Mouse (Mus musculus): ENCODE results near the gene Fut7. TPM values are rescaled to one million over a fixed set of nuclear protein-coding genes. Genes with fewer than 3 reads are reported as not detected.
"Not testable (repeated sequence)": the region's sequence is repeated elsewhere in the genome, so short reads cannot be mapped to it uniquely, and the experiment has no call there.

The Fut7 gene
- polyA plus RNA-seq, 1 experiment from 2014 or later: 0.11 TPM

- Histone ChIP-seq H3K4me1 (ENCODE audit: control insufficient read depth, insufficient read depth, low read length) (no peaks in the 10 kb centered on the region; the same call in 1 of the 2 replicates), H3K9me3 (ENCODE audit: control insufficient read depth, low read length) (no peaks in the 10 kb centered on the region), H3K36me3 (ENCODE audit: control insufficient read depth, insufficient read depth, low read length) (no peaks in the 10 kb centered on the region), H3K27me3 (ENCODE audit: control insufficient read depth, insufficient read depth, low read length) (no peaks in the 10 kb centered on the region), H3K4me3 (ENCODE audit: low read depth, low read length) (no peak overlapping the region), H3K27ac (ENCODE audit: low read depth, low read length) (no peak overlapping the region), H3K9ac (ENCODE audit: low read length) (no peak overlapping the region), H3K4me2 (ENCODE audit: low read depth) (no peak overlapping the region)
- DNase-seq (ENCODE audit: low spot score): no peak
- ATAC-seq (ENCODE audit: insufficient read depth, low FRiP score, low TSS enrichment): no peak
- WGBS: 90% methylated on average over 10 of the region's 10 CpGs
Measured at GRCm38 (mm10) chr2:25408908-25409307, 14.2 kb upstream of the Fut7 start.

DNA sequence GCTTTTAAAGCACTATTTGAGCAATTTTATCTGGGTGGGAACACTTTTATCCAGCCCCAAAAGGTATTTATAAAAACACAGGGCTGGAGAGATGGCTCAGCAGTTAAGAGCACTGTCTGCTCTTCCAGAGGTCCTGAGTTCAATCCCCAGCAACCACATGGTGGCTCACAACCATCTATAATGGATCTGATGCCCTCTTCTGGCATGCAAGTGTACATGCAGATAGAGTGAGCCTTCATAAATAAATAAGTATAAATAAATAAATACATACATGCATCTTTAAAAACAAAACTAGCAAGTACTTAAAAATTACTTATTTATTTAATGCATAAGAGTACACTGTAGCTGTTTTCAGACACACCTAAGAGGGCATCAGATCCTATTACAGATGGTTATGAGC is 9.6 kb upstream of the Fut7 start:
- not testable (repeated sequence) for H3K9me3 ChIP-seq (ENCODE audit: control insufficient read depth, low read length); H3K9ac ChIP-seq (ENCODE audit: low read length); H3K27ac ChIP-seq (ENCODE audit: low read depth, low read length); DNase-seq (ENCODE audit: low spot score); H3K4me1 ChIP-seq (ENCODE audit: control insufficient read depth, insufficient read depth, low read length); H3K4me2 ChIP-seq (ENCODE audit: low read depth); H3K36me3 ChIP-seq (ENCODE audit: control insufficient read depth, insufficient read depth, low read length); H3K27me3 ChIP-seq (ENCODE audit: control insufficient read depth, insufficient read depth, low read length); ATAC-seq (ENCODE audit: insufficient read depth, low FRiP score, low TSS enrichment); H3K4me3 ChIP-seq (ENCODE audit: low read depth, low read length)

- Histone ChIP-seq H3K9me3 (ENCODE audit: control insufficient read depth, low read length) (no peaks in the 10 kb centered on the region), H3K9ac (ENCODE audit: low read length) (no peak overlapping the region), H3K27ac (ENCODE audit: low read depth, low read length) (no peak overlapping the region), H3K27me3 (ENCODE audit: control insufficient read depth, insufficient read depth, low read length) (no peaks in the 10 kb centered on the region), H3K4me3 (ENCODE audit: low read depth, low read length) (no peak overlapping the region), H3K36me3 (ENCODE audit: control insufficient read depth, insufficient read depth, low read length) (no peaks in the 10 kb centered on the region), H3K4me1 (ENCODE audit: control insufficient read depth, insufficient read depth, low read length) (no peaks in the 10 kb centered on the region), H3K4me2 (ENCODE audit: low read depth) (no peak overlapping the region)
- DNase-seq (ENCODE audit: low spot score) (no peak), ATAC-seq (ENCODE audit: insufficient read depth, low FRiP score, low TSS enrichment) (no peak)
- 24% methylated on average over 3 of the region's 3 CpGs for WGBS
Measured at GRCm38 (mm10) chr2:25417426-25417825, 5.6 kb upstream of the Fut7 start.

GRCm38 (mm10) chr2:25421896-25422295 is 1.2 kb upstream of the Fut7 start:
- peak; percentile 71 for DNase-seq (ENCODE audit: low spot score)
- no peak overlapping the region for H3K27ac ChIP-seq (ENCODE audit: low read depth, low read length)
- H3K27me3 ChIP-seq (ENCODE audit: control insufficient read depth, insufficient read depth, low read length): peaks cover 10% of the 10 kb centered on the region
- no peak overlapping the region for H3K4me3 ChIP-seq (ENCODE audit: low read depth, low read length)
- H3K36me3 ChIP-seq (ENCODE audit: control insufficient read depth, insufficient read depth, low read length): no peaks in the 10 kb centered on the region
- H3K4me1 ChIP-seq (ENCODE audit: control insufficient read depth, insufficient read depth, low read length): no peaks in the 10 kb centered on the region
- H3K4me2 ChIP-seq (ENCODE audit: low read depth): no peak overlapping the region
- H3K9me3 ChIP-seq (ENCODE audit: control insufficient read depth, low read length): no peaks in the 10 kb centered on the region
- no peak for ATAC-seq (ENCODE audit: insufficient read depth, low FRiP score, low TSS enrichment)
- no peak overlapping the region for H3K9ac ChIP-seq (ENCODE audit: low read length)
- 17% methylated on average over 3 of the region's 3 CpGs for WGBS

DNA sequence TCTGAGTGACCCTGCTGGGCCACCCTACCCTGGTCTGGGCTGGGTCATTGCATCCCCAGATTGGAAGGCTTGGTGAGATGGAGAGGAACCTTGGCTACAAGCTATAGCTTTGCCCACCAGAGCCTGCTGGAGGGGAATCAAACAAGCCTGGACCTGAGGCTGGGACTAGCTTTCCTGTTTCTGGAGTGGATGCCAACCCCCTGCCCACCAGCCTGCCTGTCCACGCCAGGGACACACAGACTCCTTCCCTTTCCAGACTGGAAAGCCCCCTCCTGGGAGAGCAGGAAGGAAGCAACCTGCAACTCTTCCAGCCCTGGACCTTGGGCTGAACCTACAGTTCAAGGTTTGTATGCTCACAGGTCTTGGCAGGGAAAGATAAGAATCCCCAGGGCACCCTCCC is 559 bp downstream of the Fut7 start:
- no peak overlapping the region; the same call in 1 of the 2 replicates for H3K9ac ChIP-seq (ENCODE audit: low read length)
- peaks cover 10% of the 10 kb centered on the region for H3K27me3 ChIP-seq (ENCODE audit: control insufficient read depth, insufficient read depth, low read length)
- no peak overlapping the region for H3K27ac ChIP-seq (ENCODE audit: low read depth, low read length)
- no peaks in the 10 kb centered on the region for H3K4me1 ChIP-seq (ENCODE audit: control insufficient read depth, insufficient read depth, low read length)
- no peaks in the 10 kb centered on the region for H3K36me3 ChIP-seq (ENCODE audit: control insufficient read depth, insufficient read depth, low read length)
- no peak overlapping the region for H3K4me2 ChIP-seq (ENCODE audit: low read depth)
- DNase-seq (ENCODE audit: low spot score): no peak
- no peaks in the 10 kb centered on the region for H3K9me3 ChIP-seq (ENCODE audit: control insufficient read depth, low read length)
- WGBS: 54% methylated on average over 1 of the region's 1 CpGs
- no peak overlapping the region for H3K4me3 ChIP-seq (ENCODE audit: low read depth, low read length)
- ATAC-seq (ENCODE audit: insufficient read depth, low FRiP score, low TSS enrichment): no peak

- no peak overlapping the region for H3K27ac ChIP-seq (ENCODE audit: low read depth, low read length)
- no peak overlapping the region for H3K4me3 ChIP-seq (ENCODE audit: low read depth, low read length)
- DNase-seq (ENCODE audit: low spot score) (no peak), ATAC-seq (ENCODE audit: insufficient read depth, low FRiP score, low TSS enrichment) (no peak)
- H3K9ac ChIP-seq (ENCODE audit: low read length): no peak overlapping the region
- WGBS: 55% methylated on average over 27 of the region's 27 CpGs
- no peaks in the 10 kb centered on the region for H3K9me3 ChIP-seq (ENCODE audit: control insufficient read depth, low read length)
- peaks cover 16% of the 10 kb centered on the region for H3K27me3 ChIP-seq (ENCODE audit: control insufficient read depth, insufficient read depth, low read length)
- H3K4me1 ChIP-seq (ENCODE audit: control insufficient read depth, insufficient read depth, low read length): no peaks in the 10 kb centered on the region
- H3K36me3 ChIP-seq (ENCODE audit: control insufficient read depth, insufficient read depth, low read length): no peaks in the 10 kb centered on the region
- no peak overlapping the region for H3K4me2 ChIP-seq (ENCODE audit: low read depth)
Measured at GRCm38 (mm10) chr2:25425481-25425880, 2.4 kb downstream of the Fut7 start.

- no peaks in the 10 kb centered on the region for H3K9me3 ChIP-seq (ENCODE audit: control insufficient read depth, low read length)
- no peak overlapping the region for H3K4me3 ChIP-seq (ENCODE audit: low read depth, low read length)
- 0 out of 2 replicates have a peak, but pooled peaks cover 3% of the 10 kb centered on the region for H3K4me1 ChIP-seq (ENCODE audit: control insufficient read depth, insufficient read depth, low read length)
- H3K9ac ChIP-seq (ENCODE audit: low read length): no peak overlapping the region
- no peaks in the 10 kb centered on the region for H3K36me3 ChIP-seq (ENCODE audit: control insufficient read depth, insufficient read depth, low read length)
- H3K27me3 ChIP-seq (ENCODE audit: control insufficient read depth, insufficient read depth, low read length): peaks cover 16% of the 10 kb centered on the region
- no peak overlapping the region for H3K27ac ChIP-seq (ENCODE audit: low read depth, low read length)
- WGBS: 30% methylated on average over 5 of the region's 5 CpGs
- no peak overlapping the region for H3K4me2 ChIP-seq (ENCODE audit: low read depth)
- DNase-seq (ENCODE audit: low spot score) (peak; percentile 82), ATAC-seq (ENCODE audit: insufficient read depth, low FRiP score, low TSS enrichment) (no peak)
Measured at GRCm38 (mm10) chr2:25426721-25427191, 3.7 kb downstream of the Fut7 start.

GRCm38 (mm10) chr2:25427256-25427655 is 4.2 kb downstream of the Fut7 start:
- Histone ChIP-seq H3K4me2 (ENCODE audit: low read depth) (no peak overlapping the region), H3K27me3 (ENCODE audit: control insufficient read depth, insufficient read depth, low read length) (peaks cover 16% of the 10 kb centered on the region), H3K9ac (ENCODE audit: low read length) (no peak overlapping the region), H3K36me3 (ENCODE audit: control insufficient read depth, insufficient read depth, low read length) (no peaks in the 10 kb centered on the region), H3K4me1 (ENCODE audit: control insufficient read depth, insufficient read depth, low read length) (0 out of 2 replicates have a peak, but pooled peaks cover 3% of the 10 kb centered on the region), H3K27ac (ENCODE audit: low read depth, low read length) (no peak overlapping the region), H3K4me3 (ENCODE audit: low read depth, low read length) (no peak overlapping the region), H3K9me3 (ENCODE audit: control insufficient read depth, low read length) (no peaks in the 10 kb centered on the region)
- DNase-seq (ENCODE audit: low spot score) (no peak), ATAC-seq (ENCODE audit: insufficient read depth, low FRiP score, low TSS enrichment) (no peak)
- WGBS: 87% methylated on average over 5 of the region's 5 CpGs

DNA sequence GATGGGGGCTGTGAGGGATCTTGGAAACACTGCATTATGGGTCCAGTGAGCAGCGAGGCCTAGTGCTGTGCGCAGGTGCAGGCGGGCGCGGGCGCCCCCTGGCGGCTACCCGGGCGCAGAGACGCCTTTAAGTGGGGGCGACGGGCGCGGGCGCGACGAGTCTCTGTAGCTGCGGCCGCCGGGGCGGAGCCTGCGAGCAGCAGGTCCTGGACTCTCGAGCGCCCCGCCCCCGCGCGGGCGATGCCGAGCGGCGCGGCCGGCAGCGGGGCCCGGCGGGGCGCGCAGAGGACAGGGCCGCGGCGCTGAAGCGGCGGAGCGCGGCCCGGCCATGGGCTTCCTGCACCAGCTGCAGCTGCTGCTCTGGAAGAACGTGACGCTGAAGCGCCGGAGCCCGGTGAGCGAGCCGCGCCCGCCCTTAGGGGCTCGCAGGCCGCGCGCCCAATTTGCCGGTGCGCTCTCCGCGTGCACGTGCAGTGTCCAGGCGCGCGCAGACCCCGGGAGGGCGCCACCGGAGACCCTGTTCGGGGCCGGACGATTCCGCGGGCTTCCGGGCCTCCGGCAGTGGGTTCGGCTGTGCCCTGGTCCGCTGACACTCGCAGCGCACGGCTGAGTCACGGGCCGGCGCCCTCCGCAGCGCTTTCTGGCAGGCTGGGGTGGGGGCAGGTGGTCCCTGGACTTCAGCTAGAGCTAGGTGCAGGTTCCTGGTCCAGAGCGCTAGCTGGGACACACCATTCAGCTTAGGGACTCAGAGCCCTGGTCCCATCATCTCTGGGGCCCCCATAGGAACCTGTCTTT is 5.6 kb downstream of the Fut7 start, which contains the start of gene Abca2:
Gene Abca2, plus strand, starts transcription at position 262 of the 795 bp plus-strand sequence.
- peaks cover 16% of the 10 kb centered on the region for H3K27me3 ChIP-seq (ENCODE audit: control insufficient read depth, insufficient read depth, low read length)
- no peaks in the 10 kb centered on the region for H3K9me3 ChIP-seq (ENCODE audit: control insufficient read depth, low read length)
- H3K9ac ChIP-seq (ENCODE audit: low read length): peak within 1 kb of the TSS; percentile 80
- H3K4me1 ChIP-seq (ENCODE audit: control insufficient read depth, insufficient read depth, low read length): 0 out of 2 replicates have a peak, but pooled peaks cover 3% of the 10 kb centered on the region
- no peaks in the 10 kb centered on the region for H3K36me3 ChIP-seq (ENCODE audit: control insufficient read depth, insufficient read depth, low read length)
- under 1% methylated on average over 86 of the region's 89 CpGs for WGBS
- peak within 1 kb of the TSS; percentile 85 for H3K4me2 ChIP-seq (ENCODE audit: low read depth)
- DNase-seq (ENCODE audit: low spot score): peak; percentile 96
- peak within 1 kb of the TSS; percentile 58; the same call in 1 of the 2 replicates for H3K27ac ChIP-seq (ENCODE audit: low read depth, low read length)
- peak within 1 kb of the TSS; percentile 73 for H3K4me3 ChIP-seq (ENCODE audit: low read depth, low read length)
- peak; percentile 87 for ATAC-seq (ENCODE audit: insufficient read depth, low FRiP score, low TSS enrichment)

Measured in neural tube, embryonic 11.5 days (tissue).